Mouse (Mus musculus): ENCODE measurements around the gene Mpv17l2. TPM values are rescaled to one million over a fixed set of nuclear protein-coding genes. Genes with fewer than 3 reads are reported as not detected.

Gene Mpv17l2
- polyA plus RNA-seq (2015; fragmentation: Nextera tagmentation; extraction: Ambion mirVana), result 46.1 and 54.5 TPM in 2 replicates

DNA sequence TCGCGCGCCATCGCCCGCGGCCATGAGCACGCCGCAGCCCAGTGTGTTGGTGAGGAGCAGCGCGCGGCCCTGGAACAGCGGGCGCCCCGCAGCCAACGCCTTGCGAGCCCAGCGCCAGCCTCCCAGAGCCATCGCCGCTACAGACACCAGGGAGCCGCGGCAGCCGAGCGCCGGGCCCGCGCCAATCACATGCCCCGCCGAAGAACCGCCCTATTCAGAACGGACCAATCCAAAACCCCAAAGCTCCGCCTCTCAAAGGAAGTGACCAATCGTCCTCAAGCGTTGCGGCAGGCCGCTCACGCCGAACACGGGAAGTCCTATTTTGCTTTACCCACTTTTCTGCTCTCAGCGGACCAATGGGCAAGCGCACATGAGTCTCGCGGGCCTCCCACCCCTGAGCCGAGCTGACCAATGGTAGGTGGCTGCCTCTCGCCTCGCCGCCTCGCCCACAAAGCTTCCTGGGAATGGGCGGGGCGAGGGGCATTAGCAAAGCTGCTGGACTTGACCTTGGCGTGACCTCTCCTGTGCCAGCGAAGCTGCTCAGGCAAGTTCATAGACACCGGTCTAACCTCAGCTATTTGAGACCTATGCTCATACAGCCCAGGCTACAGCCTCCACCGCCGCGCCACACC lies at the start of gene Mpv17l2:
TSS of gene Mpv17l2 (minus strand) at position 172 of the 632 bp plus-strand sequence.
- Histone ChIP-seq H3K27me3 (0 out of 2 replicates have a peak, but pooled peaks cover 2% of the 10 kb centered on the region), H3K4me2 (peak within 1 kb of the TSS; percentile 96), H3K9me3 (no peaks in the 10 kb centered on the region), H3K9ac (peak within 1 kb of the TSS; percentile 92), H3K27ac (replicated peaks) (peak within 1 kb of the TSS; percentile 86), H3K36me3 (peaks cover 31% of the 10 kb centered on the region), H3K4me1 (replicated peaks) (peaks cover 56% of the 10 kb centered on the region), H3K4me3 (peak within 1 kb of the TSS; percentile 71)
- under 1% methylated on average over 55 of the region's 55 CpGs for WGBS
- ATAC-seq (ENCODE audit: low read depth), result peak; percentile 94

DNA sequence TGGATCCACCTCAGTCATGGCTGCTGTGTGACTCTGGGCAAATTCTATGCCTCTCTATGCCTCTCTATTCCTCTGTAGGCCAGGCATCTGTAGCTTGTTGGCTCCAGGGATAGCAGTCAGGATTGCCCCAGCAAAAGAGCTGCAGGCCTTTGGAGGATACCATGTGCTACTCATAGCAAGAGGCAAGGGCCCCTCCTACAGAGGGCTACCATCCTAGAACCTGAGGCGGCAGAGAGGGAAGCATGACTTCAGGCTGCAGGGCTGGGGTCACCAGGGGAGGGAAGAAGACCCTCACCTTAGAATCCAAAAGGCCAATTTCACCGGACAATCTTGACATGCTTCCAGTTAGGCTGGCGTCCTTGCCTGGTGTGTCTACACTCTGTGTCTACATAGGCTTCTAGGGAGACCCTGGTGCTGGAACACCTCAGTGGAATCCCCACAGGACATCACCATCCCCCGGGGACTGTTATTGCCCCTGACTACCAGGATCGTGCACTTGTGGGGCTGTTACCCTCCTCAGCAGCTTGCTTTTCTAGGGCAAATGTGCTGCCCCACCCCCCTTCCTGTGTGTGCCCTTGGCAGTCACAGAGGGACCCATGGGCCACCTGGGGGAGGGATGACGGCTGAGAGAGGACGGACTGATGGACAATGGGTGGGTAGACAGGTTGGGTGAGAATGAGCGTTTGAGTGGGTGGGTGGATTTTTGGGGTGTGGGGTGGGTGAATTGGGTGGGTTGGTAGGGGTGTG lies 48.4 kb upstream of the Mpv17l2 start:
- 82% methylated on average over 8 of the region's 8 CpGs for WGBS
- no peak overlapping the region for H3K9ac ChIP-seq
- no peak for ATAC-seq (ENCODE audit: low read depth)

DNA sequence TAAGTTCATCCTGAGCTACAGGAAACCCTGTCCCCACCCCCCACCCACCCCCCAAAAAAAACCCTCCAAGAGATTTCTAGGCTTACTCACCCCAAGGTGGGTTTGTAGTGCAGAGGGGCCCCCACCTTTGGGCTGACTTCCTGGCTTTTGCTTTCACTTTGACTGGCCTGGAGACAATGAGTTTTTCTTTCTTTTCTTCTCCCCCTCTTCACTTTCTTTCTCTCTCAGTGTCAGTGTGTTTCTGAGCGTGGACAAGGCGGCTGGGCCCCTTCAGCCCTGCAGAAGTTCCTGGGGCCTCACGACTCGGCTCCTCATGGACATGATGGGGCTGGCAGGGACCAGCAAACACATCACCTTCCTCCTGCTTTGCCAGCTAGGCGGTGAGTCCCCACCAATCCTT lies 47.5 kb upstream of the Mpv17l2 start, which contains the start of gene Il12rb1:
TSS of gene Il12rb1 (plus strand) at position 211 of the 400 bp plus-strand sequence.
- H3K27ac ChIP-seq (replicated peaks), result no peak within 1 kb of the TSS
- peaks cover 49% of the 10 kb centered on the region for H3K27me3 ChIP-seq
- H3K4me3 ChIP-seq, result no peak within 1 kb of the TSS
- WGBS, result 71% methylated on average over 5 of the region's 5 CpGs
- peaks cover 15% of the 10 kb centered on the region for H3K4me1 ChIP-seq (replicated peaks)
- ATAC-seq (ENCODE audit: low read depth), result no peak
- no peaks in the 10 kb centered on the region for H3K9me3 ChIP-seq
- no peaks in the 10 kb centered on the region for H3K36me3 ChIP-seq
- no peak within 1 kb of the TSS for H3K9ac ChIP-seq
- H3K4me2 ChIP-seq, result no peak within 1 kb of the TSS

More for the DNA sequence above, 48.4 kb upstream of the Mpv17l2 start:
- Histone ChIP-seq H3K4me1 (replicated peaks) (peaks cover 8% of the 10 kb centered on the region), H3K27ac (replicated peaks) (no peak overlapping the region), H3K4me3 (no peak overlapping the region), H3K9me3 (no peaks in the 10 kb centered on the region), H3K27me3 (peaks cover 49% of the 10 kb centered on the region), H3K36me3 (no peaks in the 10 kb centered on the region), H3K4me2 (no peak overlapping the region)

DNA sequence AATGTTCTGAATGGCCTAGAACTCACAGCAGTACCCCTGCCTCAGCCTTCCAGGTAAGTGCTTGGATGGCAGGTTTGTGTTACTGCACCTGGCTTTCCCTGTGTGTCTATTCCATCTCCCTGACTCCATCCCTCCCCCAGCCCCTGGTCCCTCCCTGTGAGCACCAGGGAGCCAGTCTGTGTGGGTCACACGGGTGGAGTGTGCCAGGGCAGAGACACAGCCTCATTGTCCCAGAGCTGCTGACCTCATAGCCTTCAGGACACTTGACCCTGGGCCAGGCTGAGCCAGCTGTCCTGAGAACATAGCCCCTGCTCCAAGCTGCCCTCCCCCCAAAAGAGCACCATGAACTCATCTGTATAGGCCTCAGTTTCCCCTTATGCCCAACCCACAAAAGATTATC lies 46.6 kb upstream of the Mpv17l2 start:
- ATAC-seq (ENCODE audit: low read depth), result no peak
- Histone ChIP-seq H3K4me1 (replicated peaks) (peaks cover 15% of the 10 kb centered on the region), H3K27me3 (peaks cover 53% of the 10 kb centered on the region), H3K4me3 (no peak overlapping the region), H3K27ac (replicated peaks) (no peak overlapping the region), H3K9ac (no peak overlapping the region), H3K9me3 (no peaks in the 10 kb centered on the region), H3K4me2 (no peak overlapping the region), H3K36me3 (no peaks in the 10 kb centered on the region)
- 53% methylated on average over 1 of the region's 1 CpGs for WGBS

DNA sequence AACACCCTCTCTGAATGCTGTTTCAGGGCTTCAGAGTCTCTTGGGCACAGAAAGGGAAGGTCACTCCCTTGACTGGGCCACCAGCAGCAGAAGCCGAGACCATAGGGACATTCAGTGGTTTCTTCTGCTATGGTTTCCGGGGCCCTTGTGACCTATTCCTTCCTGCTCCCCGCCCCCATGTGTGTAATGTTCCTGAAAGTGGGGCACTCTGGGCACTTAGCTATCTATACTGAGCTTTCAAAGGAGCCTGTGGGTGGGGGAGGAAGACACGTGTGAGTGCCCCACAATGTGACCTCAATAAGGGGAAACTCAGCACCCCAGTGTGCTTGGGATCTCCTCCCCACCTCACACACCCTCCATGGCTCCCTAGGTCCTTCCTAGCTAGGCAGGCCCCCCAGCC lies 45.8 kb upstream of the Mpv17l2 start:
- Histone ChIP-seq H3K4me2 (no peak overlapping the region), H3K27ac (replicated peaks) (no peak overlapping the region), H3K9ac (no peak overlapping the region), H3K9me3 (no peaks in the 10 kb centered on the region), H3K4me3 (no peak overlapping the region), H3K36me3 (no peaks in the 10 kb centered on the region), H3K27me3 (peaks cover 60% of the 10 kb centered on the region), H3K4me1 (replicated peaks) (peaks cover 15% of the 10 kb centered on the region)
- WGBS, result 67% methylated on average over 4 of the region's 4 CpGs
- ATAC-seq (ENCODE audit: low read depth), result no peak

DNA sequence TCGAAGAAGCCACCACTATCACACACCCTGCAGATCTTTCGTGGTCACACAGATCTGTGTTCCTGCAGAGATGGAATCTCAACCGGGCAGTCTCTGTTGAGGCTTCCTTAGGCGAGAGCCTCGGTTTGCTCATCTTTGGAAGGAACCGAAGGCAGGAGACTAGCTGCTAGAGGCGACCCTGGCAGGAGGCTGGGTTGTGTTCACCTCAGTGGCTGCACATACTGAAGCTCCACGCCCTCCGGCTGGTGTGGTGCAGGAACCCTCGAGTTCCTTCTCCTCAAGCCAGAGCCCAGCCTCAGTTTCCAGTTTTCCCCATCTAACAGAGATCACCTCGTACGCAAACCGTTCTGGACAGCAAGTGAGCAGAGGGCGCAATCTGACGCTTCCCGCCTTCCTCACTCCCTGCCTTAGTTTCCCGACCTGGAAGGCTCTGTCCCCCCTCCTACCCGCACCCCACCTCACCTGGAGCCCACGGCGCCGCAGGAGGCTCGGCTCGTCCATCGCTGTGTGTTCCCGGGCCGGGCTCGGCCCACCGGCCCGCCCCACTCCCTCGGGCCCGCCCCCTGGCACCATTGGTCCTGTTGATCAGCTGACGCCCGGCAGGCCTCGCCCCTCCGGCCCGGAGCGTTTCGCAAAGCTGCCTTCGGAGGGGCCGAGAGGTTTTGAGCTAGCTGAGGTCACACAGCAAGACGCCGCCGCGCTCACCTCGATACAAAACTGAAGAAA lies 43.9 kb upstream of the Mpv17l2 start, which contains the start of gene Mast3:
TSS of gene Mast3 (minus strand) at position 574 of the 726 bp plus-strand sequence.
- Histone ChIP-seq H3K9me3 (no peaks in the 10 kb centered on the region), H3K36me3 (no peaks in the 10 kb centered on the region), H3K4me2 (peak within 1 kb of the TSS; percentile 75), H3K4me3 (peak within 1 kb of the TSS; percentile 51), H3K4me1 (replicated peaks) (peaks cover 25% of the 10 kb centered on the region), H3K27me3 (peaks cover 75% of the 10 kb centered on the region), H3K27ac (replicated peaks) (no peak within 1 kb of the TSS), H3K9ac (peak within 1 kb of the TSS; percentile 68)
- 2% methylated on average over 45 of the region's 45 CpGs for WGBS
- peak; percentile 81 for ATAC-seq (ENCODE audit: low read depth)

DNA sequence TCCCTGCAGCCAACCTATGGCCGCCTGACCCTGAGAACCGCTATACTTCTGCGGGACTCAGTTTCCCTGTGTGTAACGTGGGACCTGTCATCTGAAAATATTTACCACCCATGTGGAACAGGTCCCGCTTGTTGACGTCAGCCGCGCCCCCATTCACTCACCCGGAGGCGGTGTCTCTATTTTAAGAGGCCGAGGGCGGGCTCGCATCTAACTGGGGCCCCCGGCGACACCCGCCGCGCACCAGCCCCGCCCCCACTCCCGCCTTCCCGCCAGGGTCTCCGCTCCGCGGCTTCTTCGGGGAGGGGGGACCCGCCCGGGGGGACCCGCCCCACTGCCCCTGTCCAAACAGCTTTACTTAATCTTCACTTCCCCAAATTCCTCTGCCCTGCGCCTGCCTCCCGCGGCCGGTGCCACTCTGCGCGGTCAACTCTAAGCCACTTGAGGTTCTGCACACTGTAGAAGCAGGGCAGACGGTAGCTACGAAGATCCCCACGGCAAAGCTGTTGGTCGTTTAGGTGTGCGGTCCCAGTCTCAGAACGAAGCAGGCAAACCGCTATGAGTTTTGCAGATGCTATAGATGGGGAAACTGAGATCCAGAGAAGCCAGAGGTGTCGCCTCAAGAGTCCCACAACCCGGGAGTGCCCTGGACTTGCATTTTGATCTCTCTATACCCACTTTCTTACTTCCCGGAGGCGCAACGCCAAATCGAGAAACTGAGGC lies 43.2 kb upstream of the Mpv17l2 start:
- peak overlapping the region; percentile 68 for H3K9ac ChIP-seq
- H3K4me2 ChIP-seq, result peak overlapping the region; percentile 75
- 0 out of 2 replicates have a peak, but pooled peaks have one; percentile 8 for ATAC-seq (ENCODE audit: low read depth)
- 2% methylated on average over 47 of the region's 47 CpGs for WGBS
- no peaks in the 10 kb centered on the region for H3K36me3 ChIP-seq
- peak overlapping the region; percentile 51 for H3K4me3 ChIP-seq
- H3K4me1 ChIP-seq (replicated peaks), result peaks cover 25% of the 10 kb centered on the region
- H3K9me3 ChIP-seq, result no peaks in the 10 kb centered on the region
- no peak overlapping the region for H3K27ac ChIP-seq (replicated peaks)
- H3K27me3 ChIP-seq, result peaks cover 77% of the 10 kb centered on the region

DNA sequence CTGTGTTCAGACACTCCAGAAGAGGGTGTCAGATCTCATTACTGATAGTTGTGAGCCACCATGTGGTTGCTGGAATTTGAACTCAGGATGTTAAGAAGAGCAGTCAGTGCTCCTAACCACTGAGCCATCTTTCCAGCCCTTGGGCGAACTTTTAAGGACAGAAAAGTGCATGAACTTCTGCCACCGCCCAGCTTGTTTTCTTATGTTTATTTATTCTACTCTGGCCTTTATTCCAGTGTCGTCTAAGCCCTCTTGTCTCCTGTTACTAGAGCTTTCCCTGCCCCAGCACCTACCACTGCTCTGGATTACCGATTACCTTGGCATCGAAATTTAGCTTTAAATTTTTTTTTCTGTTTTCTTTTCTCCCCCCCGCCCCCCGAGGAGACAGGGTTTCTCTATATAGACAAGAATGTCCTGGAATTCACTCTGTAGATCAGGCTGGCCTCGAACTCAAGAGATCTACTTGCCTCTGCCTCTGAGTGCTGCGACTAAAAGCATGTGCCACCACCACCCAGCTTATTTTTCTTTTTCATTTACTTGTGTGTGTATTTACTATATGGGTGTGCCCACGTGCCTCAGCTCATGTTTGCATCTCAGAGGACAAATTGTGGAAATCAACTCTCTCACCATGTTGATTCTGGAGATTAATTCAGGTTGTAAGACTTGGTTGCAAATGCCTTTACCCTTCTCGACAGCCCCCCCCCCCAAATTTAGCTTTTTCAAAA lies 42.2 kb upstream of the Mpv17l2 start:
- WGBS, result 70% methylated on average over 11 of the region's 11 CpGs
- Histone ChIP-seq H3K9me3 (no peaks in the 10 kb centered on the region), H3K27me3 (peaks cover 87% of the 10 kb centered on the region)

DNA sequence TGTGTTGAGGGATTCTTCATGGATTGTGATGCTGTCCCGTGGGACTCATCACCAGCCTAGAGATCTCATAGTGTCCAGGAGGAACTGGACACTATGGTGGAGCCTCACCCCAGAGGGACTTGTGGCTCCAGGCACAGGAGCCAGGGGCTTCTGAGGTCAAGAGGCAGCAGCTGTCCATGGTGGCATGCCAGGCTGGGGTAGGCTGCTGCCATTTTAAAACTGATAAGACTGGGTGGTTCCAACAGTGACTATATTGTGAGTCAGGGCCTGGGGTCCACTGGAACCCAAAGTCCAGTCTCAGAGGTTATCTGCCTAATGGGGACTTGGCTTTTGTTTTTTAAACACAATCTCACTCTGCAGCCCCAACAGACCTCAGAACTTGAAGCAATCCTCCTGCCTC lies 41.1 kb upstream of the Mpv17l2 start:
- Histone ChIP-seq H3K36me3 (no peaks in the 10 kb centered on the region), H3K4me1 (replicated peaks) (peaks cover 38% of the 10 kb centered on the region), H3K9me3 (no peaks in the 10 kb centered on the region), H3K27ac (replicated peaks) (no peak overlapping the region), H3K9ac (no peak overlapping the region), H3K4me3 (no peak overlapping the region), H3K4me2 (no peak overlapping the region), H3K27me3 (peaks cover 84% of the 10 kb centered on the region)
- 86% methylated on average over 1 of the region's 1 CpGs for WGBS
- ATAC-seq (ENCODE audit: low read depth), result no peak

More for the DNA sequence above, 42.2 kb upstream of the Mpv17l2 start:
- H3K4me1 ChIP-seq (replicated peaks), result peaks cover 31% of the 10 kb centered on the region
- H3K9ac ChIP-seq, result no peak overlapping the region
- no peak for ATAC-seq (ENCODE audit: low read depth)
- no peak overlapping the region for H3K4me2 ChIP-seq
- no peak overlapping the region for H3K4me3 ChIP-seq
- H3K27ac ChIP-seq (replicated peaks), result no peak overlapping the region
- no peaks in the 10 kb centered on the region for H3K36me3 ChIP-seq

DNA sequence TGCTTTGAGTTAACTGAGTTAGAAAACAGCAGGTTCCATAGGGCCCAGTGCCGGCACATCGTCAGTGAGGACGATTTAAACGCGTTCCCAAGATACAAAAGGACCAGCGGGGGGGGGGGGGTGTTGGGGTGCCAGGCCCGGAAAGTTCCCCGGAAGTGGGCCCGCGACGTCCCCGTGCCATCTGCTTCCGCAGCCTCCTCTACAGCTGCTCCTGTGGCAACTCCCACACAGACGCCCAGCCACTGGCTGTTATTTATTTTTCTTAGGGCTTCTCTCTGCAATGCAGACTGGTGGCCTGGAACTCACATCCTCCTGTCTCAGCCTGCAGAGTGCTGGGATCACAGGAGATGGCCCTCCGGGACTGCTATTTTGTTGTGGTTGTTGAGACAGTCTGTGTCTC lies 40.4 kb upstream of the Mpv17l2 start:
- no peaks in the 10 kb centered on the region for H3K9me3 ChIP-seq
- H3K4me2 ChIP-seq, result no peak overlapping the region
- H3K4me3 ChIP-seq, result no peak overlapping the region
- no peak overlapping the region for H3K9ac ChIP-seq
- no peaks in the 10 kb centered on the region for H3K36me3 ChIP-seq
- no peak overlapping the region for H3K27ac ChIP-seq (replicated peaks)
- peaks cover 43% of the 10 kb centered on the region for H3K4me1 ChIP-seq (replicated peaks)
- H3K27me3 ChIP-seq, result peaks cover 77% of the 10 kb centered on the region
- 29% methylated on average over 15 of the region's 15 CpGs for WGBS
- no peak for ATAC-seq (ENCODE audit: low read depth)

DNA sequence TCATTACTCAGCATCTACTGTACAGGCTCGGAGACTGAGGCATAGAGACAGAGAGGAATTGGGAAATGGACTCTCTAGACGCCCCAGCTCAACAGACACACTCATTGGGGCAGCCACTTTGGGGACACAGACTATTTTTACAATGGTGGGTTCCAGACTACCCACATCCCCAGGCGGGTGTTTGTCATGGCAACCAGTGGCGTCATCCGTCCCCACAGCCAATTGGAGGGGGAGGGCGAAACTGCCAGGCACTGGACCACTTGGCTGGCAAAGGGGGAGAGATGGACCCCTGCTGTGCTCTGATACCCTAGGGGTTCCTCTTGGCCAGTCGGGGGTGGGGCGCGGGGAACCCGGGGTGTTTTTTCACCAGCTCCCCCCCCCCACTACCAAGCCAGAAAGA lies 39.9 kb upstream of the Mpv17l2 start:
- Histone ChIP-seq H3K27me3 (peaks cover 72% of the 10 kb centered on the region), H3K4me3 (no peak overlapping the region), H3K27ac (replicated peaks) (no peak overlapping the region), H3K9me3 (no peaks in the 10 kb centered on the region), H3K4me2 (no peak overlapping the region), H3K4me1 (replicated peaks) (peaks cover 43% of the 10 kb centered on the region), H3K9ac (no peak overlapping the region), H3K36me3 (no peaks in the 10 kb centered on the region)
- no peak for ATAC-seq (ENCODE audit: low read depth)
- WGBS, result 46% methylated on average over 10 of the region's 10 CpGs
